Mouse (Mus musculus) c-Kit-positive CD71-positive TER-119-negative erythroid progenitor cells, embryonic 14.5 days (primary cell): ENCODE data around the gene Enpp7.
A peak's percentile ranks its signal among the peaks of the same experiment; 100 is the strongest.

Source experiments
- DNase-seq: peaks from one replicate; pipeline ENCODE4 v3.0.0-alpha.2; 2013; ENCODE audit warnings: low read depth

Enpp7 gene

DNA sequence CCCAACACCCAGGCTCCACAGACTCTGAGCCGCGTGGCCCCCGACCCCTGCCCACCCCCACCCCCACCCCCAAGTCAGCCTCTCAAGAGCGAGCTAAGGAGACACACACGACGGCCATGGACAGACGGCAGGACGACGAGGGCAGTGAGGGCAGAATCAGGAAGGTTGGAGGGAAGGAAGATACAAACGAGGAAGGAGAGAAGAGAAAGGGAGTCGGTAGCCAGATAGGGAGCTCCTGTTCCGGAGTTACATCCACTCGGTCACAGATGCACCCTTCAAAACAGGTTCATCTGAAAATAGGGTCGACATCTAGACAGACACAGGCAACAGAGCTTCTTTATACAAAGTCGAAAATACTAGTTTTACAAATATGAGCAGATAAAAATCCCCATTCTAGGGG, 48.5 kb downstream of the Enpp7 start:
- no peak for DNase-seq

DNA sequence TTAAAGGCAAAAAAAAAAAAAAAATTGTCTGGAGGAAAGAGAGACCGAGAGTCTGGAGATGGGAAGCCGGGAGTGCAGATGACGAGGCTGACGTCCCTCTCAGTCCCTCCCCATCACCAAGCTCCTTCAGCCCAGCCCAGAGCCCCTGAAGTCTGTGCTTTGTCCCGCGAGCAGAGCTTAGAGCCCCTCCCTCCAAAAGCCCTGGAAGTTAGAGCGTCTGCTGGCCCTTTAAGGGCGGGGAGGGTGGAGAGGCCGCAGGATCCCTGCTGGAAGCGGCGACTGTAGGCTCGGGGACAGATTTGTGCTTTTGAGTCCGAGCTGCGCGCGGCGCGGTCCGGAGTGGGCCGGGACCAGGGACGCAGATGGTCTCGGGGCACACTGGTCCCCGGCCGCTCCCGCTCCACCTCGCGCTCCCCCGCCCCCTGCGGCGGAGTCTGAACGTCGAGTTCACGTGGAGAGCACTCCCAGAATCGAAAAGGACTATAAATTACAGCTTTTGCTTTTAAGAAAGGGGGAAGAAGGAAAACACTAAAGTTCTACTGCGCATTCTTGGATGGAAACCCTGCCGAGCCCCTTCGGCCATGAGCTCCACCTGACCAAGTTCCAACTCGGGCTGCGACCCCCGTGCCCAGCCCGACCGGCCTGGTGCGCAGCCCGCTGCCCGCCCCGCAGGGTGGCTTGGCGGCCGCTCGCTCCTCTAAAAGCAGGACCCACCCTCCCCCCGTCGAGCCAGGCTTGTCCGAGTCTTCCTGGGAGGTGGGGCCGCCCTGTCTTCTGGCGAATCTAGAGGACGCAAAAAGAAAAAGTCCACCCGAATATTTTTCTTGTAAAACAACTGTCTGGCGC, 49.2 kb downstream of the Enpp7 start:
- DNase-seq, result no peak

DNA sequence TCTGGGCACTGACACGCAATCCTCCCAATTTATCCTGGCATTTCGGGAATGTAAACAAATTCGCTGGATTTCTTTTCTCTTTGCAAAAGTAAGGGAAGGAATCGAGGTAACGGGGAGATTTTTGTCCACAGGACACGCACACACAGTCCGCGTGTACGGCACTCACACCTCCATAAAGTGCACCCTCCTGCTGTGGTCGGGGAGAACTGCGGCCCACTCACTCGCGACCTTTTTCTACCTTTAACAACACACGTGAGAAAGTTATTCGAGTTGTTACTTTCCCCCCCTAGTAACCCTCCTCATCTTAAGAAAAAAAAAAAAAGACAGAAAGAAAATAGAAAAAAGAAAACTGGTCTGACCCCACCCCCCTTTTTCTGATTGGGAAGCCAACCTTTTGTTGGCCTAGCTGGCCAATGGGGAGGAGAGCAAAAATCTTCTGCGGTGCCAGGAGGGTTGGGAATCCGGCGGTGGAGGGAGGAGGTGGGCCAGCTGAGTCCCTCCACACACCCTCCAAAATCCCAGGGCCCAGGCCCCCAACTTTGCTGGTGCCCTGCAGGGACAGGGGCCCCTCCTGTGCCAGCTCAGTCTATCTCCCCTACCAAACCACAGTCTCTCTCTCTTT, 49.9 kb downstream of the Enpp7 start:
- no peak for DNase-seq

DNA sequence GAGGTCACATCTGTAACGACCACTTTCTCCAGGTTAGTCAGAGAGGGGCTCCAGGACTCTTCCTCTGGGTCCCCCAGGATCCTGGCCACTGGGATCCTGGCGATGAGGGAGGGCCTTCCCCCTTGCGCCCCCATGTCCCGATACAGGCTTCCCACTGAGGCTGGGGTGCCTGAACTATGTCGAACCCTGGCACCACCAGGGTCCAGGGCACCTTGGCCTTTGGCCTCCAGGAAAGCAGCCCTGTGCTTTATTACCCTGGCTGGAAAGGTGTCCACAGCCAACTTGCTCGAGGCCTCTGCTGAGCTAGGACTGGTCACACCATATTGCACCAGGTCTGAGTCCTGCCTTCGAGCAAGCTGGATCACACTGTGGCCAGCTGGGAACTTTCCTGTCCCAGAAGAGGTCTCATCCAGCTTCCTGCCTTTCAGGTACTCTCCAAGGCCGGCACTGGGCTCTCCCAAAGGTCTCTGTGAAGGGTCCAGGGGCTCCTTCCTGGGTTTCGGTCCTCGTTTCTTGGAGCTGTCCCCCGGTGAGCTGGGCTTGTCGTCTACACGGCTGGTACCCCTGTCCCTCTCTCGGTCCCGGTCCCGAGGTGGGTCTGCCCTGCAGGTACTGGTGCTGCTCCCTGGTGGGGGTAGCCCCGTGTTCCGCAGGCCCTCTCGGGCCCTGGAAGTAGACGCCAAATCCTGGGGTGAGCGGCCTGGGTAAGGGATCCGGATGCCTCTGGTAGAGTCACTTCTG, 50.9 kb downstream of the Enpp7 start:
- DNase-seq, result no peak

DNA sequence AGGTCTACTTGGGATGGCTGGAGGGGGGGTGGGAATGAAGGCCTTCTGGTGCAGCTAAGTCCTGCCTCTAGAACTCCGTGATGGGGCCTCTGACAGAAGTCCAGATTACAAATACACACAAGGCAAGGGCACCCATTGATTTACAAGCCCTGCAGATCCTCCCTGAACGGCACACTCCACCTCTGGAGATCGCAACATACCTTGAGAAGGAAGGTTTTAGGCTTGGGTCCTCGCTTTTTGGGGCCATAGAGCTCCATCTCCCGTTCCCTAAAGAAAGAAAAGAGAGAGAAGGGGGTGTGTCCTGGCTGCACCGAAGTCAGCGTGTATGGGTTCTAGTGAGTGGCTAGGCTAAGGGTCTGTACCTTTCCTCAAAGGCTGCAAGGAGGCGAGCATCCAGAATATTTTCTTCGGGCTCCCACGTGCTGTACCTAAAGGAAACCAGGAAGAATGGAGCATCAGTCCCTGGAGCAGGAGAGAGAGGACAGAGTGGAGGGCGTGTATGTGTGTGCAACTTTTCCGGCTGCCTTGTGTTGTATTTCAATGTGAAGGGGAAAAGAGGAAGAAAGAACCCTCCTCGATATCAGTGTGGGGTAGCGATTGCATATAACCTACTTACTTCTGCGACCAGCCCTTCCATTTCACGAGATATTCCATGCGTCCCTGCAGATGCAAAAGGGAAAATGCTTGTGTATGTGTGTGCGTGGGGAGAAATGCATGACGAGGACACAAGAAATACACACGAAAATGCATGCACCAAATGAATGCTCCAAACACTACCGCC, 51.9 kb downstream of the Enpp7 start:
- DNase-seq, result no peak

DNA sequence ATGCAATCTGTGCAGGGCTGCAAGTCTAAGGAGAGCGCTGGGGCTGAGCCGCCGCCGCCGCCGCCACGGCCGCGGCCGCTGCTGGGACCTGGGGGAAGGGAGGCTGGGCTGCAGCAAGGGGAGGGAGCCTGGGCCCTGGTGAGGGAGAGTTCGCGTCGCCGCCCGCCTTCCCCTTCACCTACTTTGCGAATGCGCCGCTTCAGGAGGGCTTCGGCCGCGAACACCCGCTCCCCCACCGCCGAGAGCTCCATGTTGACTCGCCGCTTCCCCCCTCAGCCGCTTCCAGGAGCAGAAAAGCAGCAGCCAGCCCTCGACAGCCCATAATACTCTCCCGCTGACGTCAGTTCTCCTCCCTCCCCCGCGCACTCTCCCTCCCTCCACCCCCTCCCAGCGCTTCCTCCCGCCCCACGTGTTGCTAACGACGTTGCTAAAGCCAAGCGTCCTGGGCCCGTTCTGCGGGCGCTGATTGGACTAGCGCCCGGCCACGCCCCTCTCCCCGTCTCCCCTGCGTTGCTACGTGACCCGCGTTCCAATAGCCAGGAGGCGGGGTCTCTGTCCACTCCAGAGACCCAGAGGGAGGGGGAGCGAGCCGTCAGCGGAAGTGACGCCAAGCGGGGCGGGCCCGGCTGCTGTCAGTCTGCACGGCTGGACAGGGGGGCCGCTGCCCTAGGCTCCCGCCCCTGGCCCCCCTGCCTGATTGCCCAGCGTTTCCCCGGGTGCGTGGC, 52.8 kb downstream of the Enpp7 start, which contains the start of gene Cbx8:
Cbx8 (minus strand) TSS at position 370 of the 725 bp plus-strand sequence.
- peak; percentile 96 for DNase-seq

DNA sequence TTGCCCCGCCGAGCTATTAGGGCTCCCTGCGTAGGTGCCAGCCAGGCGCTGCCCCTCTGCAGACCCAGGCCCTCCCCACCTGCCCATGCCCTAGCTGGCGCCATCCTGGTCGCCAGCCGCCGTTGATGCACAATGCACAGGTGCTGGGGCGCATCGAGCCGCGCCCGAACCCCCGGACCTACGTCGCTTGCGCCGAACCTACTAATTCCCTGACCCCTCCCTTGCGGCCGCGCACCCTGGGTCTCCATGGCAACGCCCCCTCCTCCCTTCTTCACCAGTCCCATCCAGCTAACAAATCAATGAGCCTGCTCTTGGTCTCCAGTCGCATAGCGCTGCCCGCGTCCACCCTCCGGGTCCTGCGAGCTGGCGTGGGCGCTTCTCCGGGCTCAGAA, 53.3 kb downstream of the Enpp7 start:
- DNase-seq, result no peak

DNA sequence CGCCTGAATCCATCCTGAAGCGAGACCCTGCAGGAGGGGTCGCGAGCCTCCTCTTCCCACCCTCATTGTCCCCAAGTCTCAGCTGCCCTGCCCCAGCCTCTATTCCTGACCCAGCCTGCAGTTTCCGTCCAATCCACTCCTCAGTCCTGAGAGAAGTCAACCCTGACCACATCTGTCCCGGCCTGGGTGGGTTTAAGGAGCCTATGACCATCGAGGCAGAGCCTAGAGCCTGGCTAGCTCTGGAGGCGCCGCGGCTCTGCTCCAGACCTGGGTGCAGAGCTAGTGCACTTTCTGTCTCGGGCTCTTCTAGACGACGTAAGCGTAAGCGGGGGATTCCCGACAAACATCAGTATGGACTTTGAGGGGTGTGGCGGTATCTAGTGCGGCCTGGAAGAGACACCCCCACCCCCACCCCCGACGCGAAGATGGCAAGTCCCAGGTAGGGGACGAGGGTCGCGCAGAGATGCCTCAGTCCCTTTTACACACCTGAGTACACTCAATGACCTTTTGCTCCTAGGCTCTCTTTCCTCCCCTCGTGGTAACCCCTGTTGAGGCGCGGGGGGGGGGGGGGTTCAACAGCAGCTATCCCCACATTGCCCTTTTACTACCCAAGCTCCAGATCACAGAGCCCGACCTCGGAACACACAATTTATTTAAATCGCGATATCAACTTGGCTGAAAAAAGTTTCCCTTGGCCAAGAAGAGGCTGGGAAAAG, 53.9 kb downstream of the Enpp7 start:
- no peak for DNase-seq
